Mouse (Mus musculus) liver, embryonic 16.5 days (tissue): ENCODE measurements at regions not wholly inside any gene's neighbourhood (a gene's known extent, or its start where the extent isn't known, plus 50 kb on each side); places are given as distances from the start of the nearest gene placed in this dataset.

Experiments
- ATAC-seq: fragments of 200-750 bp; cut with Nextera tagmentation; 2 replicates; pipeline ENCODE4 v1.8.0; 2017; ENCODE audit warnings: low read depth, mild to moderate bottlenecking, moderate number of reproducible peaks, moderate library complexity
- H3K27ac ChIP-seq: fragments of 300-500 bp; sonication (generic); 2 replicates; pipeline ENCODE4 v1.5.1; 2014; ENCODE audit warnings: mild to moderate bottlenecking, low read length
- H3K27me3 ChIP-seq: fragments of 300-500 bp; sonication (generic); 2 replicates; pipeline ENCODE4 v1.6.1; 2014; ENCODE audit warnings: low read depth, low read length, mixed read lengths; ENCODE audit not compliant: control insufficient read depth, insufficient read depth
- H3K36me3 ChIP-seq: fragments of 300-500 bp; sonication (generic); 2 replicates; pipeline ENCODE4 v1.6.1; 2014; ENCODE audit warnings: mild to moderate bottlenecking; ENCODE audit not compliant: control insufficient read depth, insufficient read depth
- H3K4me1 ChIP-seq: fragments of 300-500 bp; sonication (generic); 2 replicates; pipeline ENCODE4 v1.6.1; 2014; ENCODE audit warnings: low read depth, low read length, mixed read lengths; ENCODE audit not compliant: control insufficient read depth
- H3K4me2 ChIP-seq: fragments of 300-500 bp; sonication (generic); 2 replicates; pipeline ENCODE4 v1.6.1; 2014; ENCODE audit warnings: low read depth, low read length, mixed read lengths
- H3K4me3 ChIP-seq: fragments of 300-500 bp; sonication (generic); 2 replicates; pipeline ENCODE4 v1.5.1; 2014; ENCODE audit warnings: low read depth, mild to moderate bottlenecking, low read length
- H3K9ac ChIP-seq: fragments of 300-500 bp; sonication (generic); 2 replicates; pipeline ENCODE4 v1.6.1; 2014; ENCODE audit warnings: low read depth, low read length
- H3K9me3 ChIP-seq: fragments of 300-500 bp; sonication (generic); replicated peaks from 2 replicates; pipeline ENCODE4 v1.6.1; 2016; ENCODE audit warnings: low read length; ENCODE audit not compliant: control insufficient read depth
- whole genome bisulfite sequencing: fragments of 180-500 bp; shearing (Covaris S2); extraction: QIAGEN DNeasy Blood & Tissue Kit; methylation state at CpG from one replicate; pipeline ENCODE4 v1.1.7; 2014; ENCODE audit not compliant: insufficient replicate concordance; 5-methylcytosine and 5-hydroxymethylcytosine counted together

DNA sequence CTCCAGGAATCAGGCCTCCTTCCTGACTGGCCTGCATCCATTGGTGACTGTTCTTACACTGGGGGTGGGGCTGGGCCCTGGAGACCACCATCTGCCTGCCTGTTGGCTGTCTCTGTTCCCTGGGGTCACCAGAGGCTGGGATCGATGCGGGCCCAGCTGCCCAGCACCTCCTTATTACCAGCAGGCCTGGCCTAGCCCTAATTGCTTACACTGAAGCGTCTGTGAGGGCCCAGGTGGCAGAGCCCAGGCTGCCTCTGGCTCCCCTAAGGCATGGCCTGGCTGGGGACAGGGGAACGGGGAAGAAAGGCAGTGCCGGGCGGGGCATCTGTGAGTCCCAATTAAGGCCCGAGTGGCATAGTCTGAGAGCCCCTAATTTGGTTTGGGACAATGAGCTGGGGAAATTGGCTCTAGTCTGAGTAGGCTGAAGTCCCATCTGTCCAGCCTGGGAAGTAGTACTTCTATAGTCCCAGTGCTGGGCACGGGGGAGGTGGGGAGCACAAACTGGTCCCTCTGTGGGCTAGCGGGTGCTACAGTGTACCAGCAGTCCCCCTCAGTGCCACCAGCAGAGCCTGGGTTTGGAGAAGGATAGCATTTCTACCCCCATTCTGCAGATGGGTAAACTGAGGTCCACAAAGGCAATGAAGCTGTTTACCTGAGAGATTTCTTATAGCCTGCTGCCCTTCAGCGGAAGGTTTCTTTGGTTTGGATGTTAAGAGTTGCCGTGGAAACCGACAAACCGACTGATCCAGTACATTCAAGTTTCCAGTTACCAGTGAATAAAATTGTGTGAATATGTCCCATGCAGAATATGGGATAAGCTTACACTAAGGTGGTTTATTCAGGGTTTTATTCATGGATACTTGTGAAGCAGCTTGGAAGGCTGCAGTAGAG lies 121.6 kb downstream of the Mn1 start:
- no peaks in the 10 kb centered on the region for H3K27me3 ChIP-seq
- H3K9ac ChIP-seq, result no peak overlapping the region
- no peak overlapping the region for H3K4me2 ChIP-seq
- no peak overlapping the region for H3K27ac ChIP-seq
- no peak overlapping the region for H3K4me3 ChIP-seq
- no peaks in the 10 kb centered on the region; the same call in 1 of the 2 replicates for H3K4me1 ChIP-seq
- H3K36me3 ChIP-seq, result no peaks in the 10 kb centered on the region
- no peaks in the 10 kb centered on the region for H3K9me3 ChIP-seq
- 69% methylated on average over 13 of the region's 13 CpGs for WGBS
- no peak for ATAC-seq

- 22% methylated on average over 3 of the region's 3 CpGs for WGBS
Observed at GRCm38 (mm10) chr5:111540486-111540885, 123.3 kb downstream of the Mn1 start.

GRCm38 (mm10) chr5:111542077-111542476 lies 124.9 kb downstream of the Mn1 start:
- 64% methylated on average over 3 of the region's 3 CpGs for whole genome bisulfite sequencing
- H3K4me2 ChIP-seq, result no peak overlapping the region
- no peak overlapping the region for H3K27ac ChIP-seq
- no peak overlapping the region for H3K4me3 ChIP-seq
- ATAC-seq, result peak; percentile 35; the same call in 1 of the 2 replicates
- H3K9me3 ChIP-seq, result no peaks in the 10 kb centered on the region
- no peaks in the 10 kb centered on the region for H3K27me3 ChIP-seq
- no peak overlapping the region for H3K9ac ChIP-seq
- H3K36me3 ChIP-seq, result no peaks in the 10 kb centered on the region
- H3K4me1 ChIP-seq, result peaks cover 4% of the 10 kb centered on the region; the same call in 1 of the 2 replicates

More at GRCm38 (mm10) chr5:111540486-111540885, 123.3 kb downstream of the Mn1 start:
- Histone ChIP-seq H3K9me3 (no peaks in the 10 kb centered on the region), H3K36me3 (no peaks in the 10 kb centered on the region), H3K27ac (no peak overlapping the region), H3K4me2 (no peak overlapping the region), H3K9ac (no peak overlapping the region), H3K4me3 (no peak overlapping the region), H3K4me1 (peaks cover 4% of the 10 kb centered on the region; the same call in 1 of the 2 replicates), H3K27me3 (no peaks in the 10 kb centered on the region)
- no peak for ATAC-seq

DNA sequence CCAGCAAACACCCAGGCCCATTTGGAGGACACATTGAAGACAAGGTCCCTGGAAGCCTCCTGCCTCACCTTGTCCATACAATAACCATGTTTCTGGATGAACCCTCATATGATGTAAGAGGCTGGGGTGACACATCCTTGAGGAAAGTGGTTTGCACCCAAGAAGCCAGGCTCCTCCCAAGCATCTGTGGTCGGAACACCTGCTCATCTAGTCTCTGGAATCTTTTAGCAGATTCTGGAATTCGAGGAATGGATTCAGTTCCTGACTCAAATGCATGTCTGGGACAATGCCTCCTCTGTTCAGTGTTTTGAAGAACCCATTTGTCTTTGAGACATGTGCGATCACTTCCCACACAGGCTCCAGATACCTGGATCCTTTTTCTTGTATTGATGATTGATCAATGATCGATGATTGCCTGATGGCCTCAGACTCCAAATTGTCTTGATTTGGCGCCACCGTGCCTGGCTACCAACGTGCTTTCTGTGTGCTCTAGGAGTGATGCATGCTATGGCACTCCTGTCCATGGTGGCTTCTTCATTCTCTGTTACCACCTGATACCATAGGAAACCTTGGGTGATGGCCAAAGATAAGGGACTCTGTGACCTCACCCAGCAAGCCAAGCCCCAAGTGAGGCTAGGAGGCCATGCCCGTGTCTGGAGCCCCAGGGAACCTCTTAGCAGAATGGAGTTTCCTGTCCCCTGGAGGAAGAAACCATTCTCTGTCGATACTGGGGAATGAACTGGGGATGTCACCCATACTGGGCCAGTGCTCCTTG lies 126.7 kb downstream of the Mn1 start:
- no peaks in the 10 kb centered on the region for H3K9me3 ChIP-seq
- ATAC-seq, result peak; percentile 30; the same call in 1 of the 2 replicates
- no peaks in the 10 kb centered on the region for H3K36me3 ChIP-seq

DNA sequence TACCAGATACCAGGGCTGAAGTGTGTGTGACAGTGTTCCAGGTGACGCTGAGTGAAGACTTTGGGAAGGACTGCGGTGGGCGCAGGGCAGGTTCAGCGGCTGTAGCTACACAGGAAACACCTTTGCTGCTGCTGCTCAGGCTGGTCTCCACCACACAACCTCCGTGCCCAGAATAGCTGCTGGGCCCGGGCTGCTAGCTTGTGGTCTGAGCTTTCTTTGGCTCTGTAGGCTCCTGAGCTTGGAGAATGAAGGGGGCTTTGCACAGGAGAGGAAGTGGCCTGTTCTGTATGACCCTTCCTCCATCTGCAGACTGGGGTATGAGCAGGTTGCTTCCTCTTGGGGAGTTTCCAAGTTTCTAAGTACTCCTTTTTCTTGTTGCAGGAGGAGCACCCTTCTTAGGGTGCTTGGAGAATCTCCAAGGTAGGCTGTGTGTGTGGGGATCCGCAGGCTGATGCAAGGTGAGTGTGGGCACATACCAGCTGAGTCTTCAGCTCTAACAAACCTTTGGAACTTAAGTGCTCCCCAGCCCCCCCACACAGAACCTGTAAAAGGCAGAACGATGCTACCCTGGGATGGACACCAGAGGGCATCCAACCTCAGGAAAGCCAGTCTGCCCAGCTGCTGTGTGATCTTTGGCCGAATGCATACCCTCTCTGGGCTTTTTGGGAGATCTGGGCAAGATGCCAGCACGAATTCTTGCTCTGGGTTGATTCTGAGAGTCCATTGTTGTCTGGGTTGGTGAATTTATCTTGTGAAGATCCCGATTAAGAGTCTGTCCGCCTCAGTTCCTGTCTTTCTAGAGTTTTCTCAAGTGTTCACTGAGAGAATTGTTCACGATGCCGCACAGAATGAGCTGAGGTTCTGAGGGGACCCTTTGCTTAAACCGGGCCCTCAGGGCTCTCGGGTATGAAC lies 136.6 kb downstream of the Mn1 start:
- no peaks in the 10 kb centered on the region for H3K9me3 ChIP-seq
- no peaks in the 10 kb centered on the region for H3K4me1 ChIP-seq
- no peak overlapping the region for H3K4me3 ChIP-seq
- no peaks in the 10 kb centered on the region for H3K27me3 ChIP-seq
- H3K36me3 ChIP-seq, result no peaks in the 10 kb centered on the region
- no peak overlapping the region for H3K27ac ChIP-seq
- no peak overlapping the region for H3K4me2 ChIP-seq
- ATAC-seq, result no peak
- no peak overlapping the region for H3K9ac ChIP-seq
- 26% methylated on average over 16 of the region's 16 CpGs for WGBS

More for the DNA sequence above, 126.7 kb downstream of the Mn1 start:
- Histone ChIP-seq H3K27ac (no peak overlapping the region), H3K4me3 (no peak overlapping the region), H3K4me1 (peaks cover 4% of the 10 kb centered on the region; the same call in 1 of the 2 replicates), H3K4me2 (no peak overlapping the region), H3K27me3 (no peaks in the 10 kb centered on the region), H3K9ac (no peak overlapping the region)
- WGBS, result 64% methylated on average over 9 of the region's 9 CpGs

DNA sequence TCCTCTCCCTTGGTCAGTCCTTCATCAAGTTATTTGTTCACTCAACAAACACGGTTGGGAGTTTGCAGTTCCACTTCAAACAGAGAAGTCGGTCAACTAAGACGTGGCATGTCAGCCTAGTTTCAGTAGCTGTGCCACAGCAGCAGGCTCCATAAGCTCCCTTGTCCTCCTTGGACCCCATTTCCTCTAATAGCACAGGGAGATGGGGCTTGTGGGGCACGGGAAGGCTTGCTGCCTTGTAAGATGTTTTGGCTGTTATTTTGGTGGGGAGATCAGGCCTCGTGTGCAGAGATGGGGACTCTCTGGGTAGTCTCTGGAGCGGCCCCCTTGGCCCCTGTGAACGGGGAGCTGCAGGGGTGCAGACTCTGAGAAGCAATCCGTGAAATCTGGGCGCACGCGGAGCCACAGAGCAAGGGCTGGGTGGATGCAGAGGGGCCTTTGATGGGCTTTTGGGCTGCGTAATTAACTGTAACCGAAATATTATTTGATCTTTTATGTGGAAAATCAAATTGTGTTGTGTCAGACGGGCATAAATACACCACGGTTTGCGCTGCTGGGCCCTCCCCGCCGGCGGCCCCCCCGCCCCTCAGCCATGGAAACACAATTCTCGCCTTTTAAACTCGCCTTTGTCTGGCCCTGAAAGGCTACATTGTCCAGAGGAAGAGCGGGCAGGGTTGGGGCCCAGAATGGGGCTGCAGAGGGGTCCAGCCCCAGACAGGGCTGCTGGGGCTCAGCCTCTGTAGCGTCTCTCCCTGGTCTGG lies 137.6 kb downstream of the Mn1 start:
- no peak overlapping the region for H3K4me2 ChIP-seq
- no peaks in the 10 kb centered on the region for H3K4me1 ChIP-seq
- WGBS, result 31% methylated on average over 24 of the region's 24 CpGs
- no peak overlapping the region for H3K4me3 ChIP-seq
- H3K9me3 ChIP-seq, result no peaks in the 10 kb centered on the region
- no peak overlapping the region for H3K27ac ChIP-seq
- no peaks in the 10 kb centered on the region for H3K36me3 ChIP-seq
- no peak overlapping the region for H3K9ac ChIP-seq
- H3K27me3 ChIP-seq, result no peaks in the 10 kb centered on the region
- ATAC-seq, result no peak

- no peak overlapping the region for H3K27ac ChIP-seq
- no peaks in the 10 kb centered on the region for H3K27me3 ChIP-seq
- H3K4me3 ChIP-seq, result no peak overlapping the region
- H3K4me2 ChIP-seq, result no peak overlapping the region
- H3K9me3 ChIP-seq, result no peaks in the 10 kb centered on the region
- WGBS, result 36% methylated on average over 2 of the region's 5 CpGs
- H3K4me1 ChIP-seq, result no peaks in the 10 kb centered on the region
- H3K36me3 ChIP-seq, result no peaks in the 10 kb centered on the region
- no peak overlapping the region for H3K9ac ChIP-seq
- no peak for ATAC-seq
Observed at GRCm38 (mm10) chr5:111555312-111555957, 138.3 kb downstream of the Mn1 start.
